Mouse (Mus musculus): ENCODE measurements around the gene Gjb3.

Gjb3 gene

GRCm38 (mm10) chr4:127334870-127335504 lies 4.3 kb upstream of the Gjb3 start:
- no peak for DNase-seq

- no peak for DNase-seq
These were observed 527 bp upstream of the Gjb3 start for GRCm38 (mm10) chr4:127331171-127331570.

DNA sequence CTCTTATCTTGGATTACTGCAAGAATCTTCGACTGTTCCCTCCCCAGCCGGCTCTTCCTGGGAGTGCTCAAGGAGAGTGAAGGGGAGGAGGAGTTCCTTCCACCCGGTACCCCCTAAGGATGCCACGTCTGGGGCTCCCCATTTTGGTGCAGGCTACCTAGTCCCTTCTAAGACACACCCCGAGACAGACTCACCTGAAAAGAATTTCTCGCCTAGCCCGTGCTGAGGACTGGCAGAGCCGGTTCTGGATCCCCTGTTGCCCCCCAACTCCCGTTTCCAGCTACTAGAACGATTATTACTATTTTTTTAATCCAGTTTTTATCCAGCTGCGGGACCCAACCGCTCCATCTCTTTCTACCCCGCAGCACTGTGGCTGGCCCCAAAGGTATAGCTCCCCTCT lies 893 bp downstream of the Gjb3 start:
- no peak for DNase-seq

DNA sequence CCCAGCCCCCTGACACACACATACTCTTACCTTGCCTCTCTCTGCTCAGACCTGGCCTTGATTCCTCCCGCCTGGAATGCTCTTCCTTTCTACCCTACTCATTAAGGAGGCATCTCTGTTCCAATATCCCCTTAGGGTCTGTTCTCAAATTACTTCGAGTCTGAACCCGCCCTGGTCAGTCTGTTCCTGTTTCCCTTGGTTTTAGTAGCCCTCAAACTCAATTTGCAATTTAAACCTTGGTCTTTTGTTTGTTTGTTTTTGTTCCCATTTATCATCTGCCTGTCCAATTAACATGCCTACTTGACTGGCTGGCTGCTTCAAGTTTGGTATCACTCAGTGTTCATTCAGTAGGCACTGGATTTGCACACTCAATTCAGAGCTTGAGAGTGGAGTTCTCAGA lies 1.6 kb downstream of the Gjb3 start:
- DNase-seq, result no peak

DNA sequence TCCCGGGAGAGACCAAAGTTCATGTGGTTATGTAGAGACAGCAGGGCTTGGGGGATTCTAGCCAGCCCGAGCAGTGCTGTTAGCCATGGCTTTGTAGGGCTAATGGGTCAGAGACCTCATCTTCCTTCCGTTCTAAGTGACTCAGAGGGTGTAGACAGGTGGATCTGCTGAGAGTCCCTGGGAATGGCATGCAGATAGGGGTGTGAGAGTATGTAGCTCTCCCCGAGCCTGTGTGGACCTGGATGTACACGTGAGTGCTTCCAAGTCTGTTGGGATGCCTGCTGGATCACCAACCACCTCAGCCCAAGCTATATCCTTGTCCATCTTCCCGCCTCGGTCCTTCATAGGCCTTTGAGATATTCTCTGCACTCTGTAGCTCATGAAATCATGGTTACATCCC lies 2.3 kb downstream of the Gjb3 start:
- DNase-seq, result no peak

- no peak for DNase-seq
These were observed 2.9 kb downstream of the Gjb3 start for GRCm38 (mm10) chr4:127327749-127328148.

DNA sequence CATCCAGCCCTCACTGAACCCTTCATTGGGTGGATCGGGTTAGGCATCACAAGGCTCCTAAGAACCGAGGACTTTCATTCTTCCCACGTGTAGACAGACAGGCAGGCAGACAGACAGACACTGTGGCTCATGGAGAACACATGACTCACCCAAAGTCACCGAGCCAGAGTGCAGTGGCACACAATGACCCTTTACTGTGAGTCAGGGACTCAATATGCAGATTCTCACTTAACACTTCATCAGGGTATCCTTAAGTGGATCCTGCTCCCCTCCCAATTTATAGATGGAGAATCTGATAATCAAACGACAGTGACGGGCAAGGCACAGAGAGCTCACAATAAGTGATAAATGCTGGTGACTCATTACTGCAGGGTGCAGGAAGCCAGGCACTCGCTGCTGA lies 3.4 kb downstream of the Gjb3 start:
- DNase-seq, result no peak

- no peak for DNase-seq
These were observed 5.4 kb downstream of the Gjb3 start for GRCm38 (mm10) chr4:127325276-127325675.

GRCm38 (mm10) chr4:127324759-127325158 lies 5.9 kb downstream of the Gjb3 start:
- DNase-seq, result peak; percentile 50

- DNase-seq, result no peak
These were observed 6.3 kb downstream of the Gjb3 start for GRCm38 (mm10) chr4:127324296-127324695.

DNA sequence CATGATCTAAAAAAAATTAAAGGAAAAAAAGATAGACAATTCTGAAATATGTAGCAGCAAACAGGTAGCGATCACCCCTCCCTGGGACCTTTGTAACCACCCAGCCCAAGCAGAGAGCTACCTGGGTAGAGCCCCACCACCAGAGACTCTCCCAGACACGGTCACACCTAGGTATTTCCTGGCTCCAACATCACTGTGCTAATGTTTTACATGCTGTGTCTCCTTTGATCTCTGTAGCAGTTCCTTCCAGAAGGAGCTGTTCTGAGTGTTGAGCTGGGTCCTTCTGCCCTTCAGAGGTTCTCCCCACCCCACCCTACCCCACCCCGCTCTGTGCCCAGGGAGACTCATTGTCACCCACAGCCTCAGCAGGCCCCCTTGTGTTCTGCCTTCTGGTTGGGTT lies 7.0 kb downstream of the Gjb3 start:
- DNase-seq, result no peak

DNA sequence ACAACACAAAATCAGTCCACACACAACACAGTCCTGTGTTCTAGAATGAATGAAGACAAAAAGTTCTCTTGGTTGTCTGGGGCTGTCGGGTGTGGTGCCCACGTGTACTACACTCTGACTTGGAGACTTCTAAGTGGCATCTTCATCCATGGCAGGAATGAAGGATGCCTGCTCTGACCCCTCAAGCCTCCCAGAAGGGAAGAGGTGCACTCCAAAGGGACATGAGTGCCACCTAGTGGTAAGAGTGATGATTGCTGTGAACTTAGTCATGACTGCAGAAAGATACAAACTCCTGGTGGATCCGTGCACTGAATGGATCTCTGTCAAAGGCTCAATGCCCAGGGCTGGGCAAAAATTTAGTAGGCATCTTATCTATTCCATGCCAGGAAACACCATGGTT lies 11.0 kb downstream of the Gjb3 start:
- peak; percentile 52 for DNase-seq

- DNase-seq, result no peak
These were observed 13.5 kb downstream of the Gjb3 start for GRCm38 (mm10) chr4:127317143-127317542.

GRCm38 (mm10) chr4:127315753-127316152 lies 14.9 kb downstream of the Gjb3 start:
- DNase-seq, result no peak

DNA sequence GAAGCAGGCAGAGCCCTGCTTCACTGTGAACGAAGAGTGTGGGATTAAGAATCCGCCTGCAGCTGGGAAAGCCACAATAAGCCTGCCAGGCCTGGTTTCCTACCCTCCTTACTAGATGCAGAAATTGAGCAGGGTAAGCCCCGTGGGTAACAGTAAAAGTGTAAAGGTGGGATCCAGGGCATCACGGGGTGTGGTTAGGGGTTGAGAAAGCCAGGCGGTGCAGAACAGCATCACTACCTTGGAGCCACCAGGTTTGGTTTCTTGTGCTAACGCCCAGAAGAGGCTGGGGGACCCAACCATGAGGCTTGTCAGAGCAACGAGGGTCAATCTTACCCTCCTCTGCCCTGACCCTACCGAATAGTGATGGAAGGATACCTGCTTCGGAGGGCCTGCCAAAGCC lies 16.1 kb downstream of the Gjb3 start:
- no peak for DNase-seq

DNA sequence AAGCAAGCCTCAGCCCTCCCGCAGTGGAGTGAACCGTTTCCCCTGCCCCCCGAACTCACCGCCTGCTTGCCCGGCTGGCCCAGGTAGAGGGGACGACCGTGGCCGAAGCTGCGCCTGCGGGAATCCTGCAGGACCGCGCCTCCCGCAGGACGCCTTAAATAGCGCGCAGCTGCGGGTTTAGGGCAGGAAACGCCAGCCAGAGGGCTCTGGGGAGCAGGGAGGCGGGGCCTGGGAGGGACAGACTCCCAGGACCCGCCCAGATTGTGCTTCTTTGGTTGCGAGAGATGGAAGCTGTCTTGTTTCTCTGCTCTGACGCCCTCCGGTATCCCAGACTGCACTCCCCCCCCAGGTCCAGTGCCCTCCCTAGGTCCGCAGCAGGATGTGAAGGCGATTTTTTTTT lies 16.8 kb downstream of the Gjb3 start, which contains the start of gene Gja4:
TSS of gene Gja4 (minus strand) at position 179 of the 400 bp plus-strand sequence.
- DNase-seq, result peak; percentile 36

DNA sequence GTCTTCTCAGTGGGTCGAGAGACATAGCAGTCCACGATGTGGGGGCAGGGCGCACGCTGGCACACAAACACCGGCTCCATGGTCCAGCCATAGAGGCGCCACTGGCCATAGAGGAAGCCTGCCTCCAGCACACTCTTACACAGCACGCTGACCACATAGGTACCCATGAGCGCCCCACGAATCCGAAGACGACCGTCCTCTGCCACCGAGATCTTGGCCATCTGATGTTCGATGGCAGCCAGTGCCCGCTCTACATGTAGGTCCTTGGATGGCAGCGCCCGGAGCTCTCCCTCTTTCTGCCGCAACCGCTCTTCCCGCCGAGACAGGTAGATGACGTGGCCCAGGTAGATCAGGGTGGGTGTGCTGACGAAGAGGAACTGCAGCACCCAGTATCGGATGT lies 18.3 kb downstream of the Gjb3 start:
- no peak for DNase-seq

DNA sequence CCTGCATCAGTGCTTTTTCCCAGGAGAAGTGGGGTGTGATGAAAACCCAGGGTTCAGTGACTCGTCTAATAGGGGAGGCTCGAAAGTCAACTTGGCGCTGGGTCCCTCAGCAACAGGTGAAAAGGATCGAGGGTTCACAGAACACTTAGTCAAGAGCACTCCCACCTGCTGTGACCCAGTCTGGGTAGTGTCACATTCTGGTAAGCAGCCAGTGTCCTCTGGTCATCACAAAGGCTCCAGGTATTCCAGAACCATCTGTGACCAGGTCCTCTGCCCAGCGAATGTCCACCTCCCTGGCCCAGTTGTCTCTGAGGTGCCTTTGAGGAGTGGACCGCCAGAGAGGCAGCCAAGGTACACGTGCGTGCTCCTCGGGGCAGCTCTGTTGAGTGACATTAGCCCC lies 19.1 kb downstream of the Gjb3 start:
- no peak for DNase-seq

DNA sequence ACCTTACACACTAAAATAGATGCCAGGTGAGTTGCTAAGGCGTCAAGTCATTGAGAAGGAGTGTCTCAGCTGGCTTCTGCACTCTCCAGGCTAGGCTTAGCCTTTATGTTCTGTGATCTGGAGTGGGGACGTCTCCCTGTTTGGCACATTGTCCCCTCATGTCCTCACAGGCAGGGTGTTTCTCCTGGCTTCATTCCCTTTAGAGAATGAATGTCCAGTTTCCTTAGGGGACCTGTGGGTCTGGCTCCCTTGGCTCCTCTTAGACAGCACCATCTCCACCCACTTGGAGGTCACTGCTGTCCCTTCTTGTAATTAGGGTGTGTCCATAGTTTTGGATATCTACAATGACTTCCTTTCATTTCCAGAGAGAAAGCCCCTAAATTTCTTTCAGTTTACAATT lies 23.7 kb downstream of the Gjb3 start:
- DNase-seq, result no peak

DNA sequence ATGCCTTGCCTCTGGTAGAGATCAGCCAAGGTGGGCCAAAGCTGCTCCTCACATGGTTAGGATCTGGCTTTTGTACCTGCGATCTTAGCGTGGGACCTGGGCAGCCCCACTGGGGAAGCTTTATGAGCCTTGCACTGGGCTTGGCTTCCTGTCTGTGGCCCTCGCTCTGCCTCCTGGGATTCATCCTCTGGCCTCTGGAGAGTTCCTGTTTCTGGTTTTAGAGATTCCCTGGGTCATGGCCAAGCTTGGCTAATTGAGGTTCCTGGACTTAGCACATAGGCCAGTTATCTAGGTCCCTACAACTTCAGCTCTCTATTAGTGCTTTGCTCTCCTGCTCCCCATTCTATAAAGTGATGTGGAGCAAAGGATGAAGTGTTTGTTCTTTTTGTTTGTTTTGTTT lies 26.8 kb downstream of the Gjb3 start:
- DNase-seq, result no peak

DNA sequence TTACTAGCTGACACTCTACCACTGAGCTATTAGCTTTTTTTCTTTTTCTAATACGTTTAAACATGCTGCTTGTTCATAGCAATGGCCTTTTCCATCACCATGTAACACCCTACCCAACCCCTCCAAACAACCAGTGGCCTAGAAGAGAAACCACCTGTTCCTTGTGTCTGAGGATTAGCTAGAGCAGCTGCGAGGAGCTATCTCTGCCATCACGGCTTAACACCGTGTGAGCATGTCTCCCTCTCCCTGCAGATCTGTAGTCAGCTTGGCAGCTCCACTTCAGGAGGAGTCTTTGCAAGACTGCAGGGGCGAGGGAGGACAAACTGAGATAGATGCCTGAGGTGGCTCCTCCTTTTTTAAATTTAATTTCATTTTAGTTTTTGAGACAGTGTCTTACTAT lies 30.1 kb downstream of the Gjb3 start:
- DNase-seq, result no peak

DNA sequence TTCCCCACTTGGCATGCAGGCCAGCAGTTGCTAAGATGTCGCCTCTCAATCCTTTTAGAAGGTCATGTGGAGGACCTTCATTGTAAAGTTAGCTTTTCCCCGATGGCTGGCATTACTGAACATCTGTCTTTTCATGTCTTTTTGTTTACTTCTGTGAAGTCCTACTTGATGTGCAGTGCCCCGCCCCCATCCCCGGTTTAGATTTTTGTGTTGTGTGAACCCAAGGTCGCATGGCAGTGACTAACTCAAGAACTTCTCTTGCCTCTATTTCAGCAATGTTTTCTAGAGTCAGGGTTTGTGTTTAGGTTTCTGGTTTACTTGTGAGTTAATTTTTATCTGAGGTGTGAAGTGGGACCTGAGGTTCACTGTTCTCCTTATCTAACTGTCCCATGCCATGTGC lies 38.0 kb downstream of the Gjb3 start:
- DNase-seq, result no peak

GRCm38 (mm10) chr4:127289039-127289548 lies 41.5 kb downstream of the Gjb3 start:
- DNase-seq, result no peak

DNA sequence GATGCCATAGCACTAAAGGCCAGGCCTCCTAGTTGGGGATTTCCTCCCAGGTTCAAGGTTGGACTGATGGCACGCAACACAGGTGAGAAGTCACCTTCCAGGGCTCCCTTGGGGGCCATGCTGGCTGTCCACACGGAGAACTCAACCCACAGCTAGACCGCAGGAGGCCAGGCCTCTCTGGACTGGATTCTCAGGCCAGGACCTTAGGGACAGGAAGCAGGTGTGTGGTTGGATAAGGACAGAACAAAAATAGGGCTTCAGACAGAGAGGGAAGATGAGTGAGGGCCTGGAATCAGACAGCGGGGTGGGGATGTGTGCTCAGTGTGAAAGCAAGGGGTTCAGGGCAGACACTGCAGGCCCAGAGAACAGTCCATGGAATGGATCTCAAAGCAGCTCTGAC lies 43.7 kb downstream of the Gjb3 start:
- no peak for DNase-seq

- DNase-seq, result no peak
These were observed 51.4 kb downstream of the Gjb3 start for GRCm38 (mm10) chr4:127279241-127279640.

Measured in cerebellum, adult 11 months (tissue).